Mouse (Mus musculus) thymus, postnatal 14 days (tissue): ENCODE measurements around the gene Atp2a2.

Experiments
- DNase-seq: peaks from one replicate; pipeline ENCODE4 v3.0.0; 2021

Gene Atp2a2

GRCm38 (mm10) chr5:122519043-122519660 is 17.1 kb upstream of the Atp2a2 start:
- no peak for DNase-seq

GRCm38 (mm10) chr5:122518247-122518646 is 16.2 kb upstream of the Atp2a2 start:
- DNase-seq: no peak

- no peak for DNase-seq
Observed at GRCm38 (mm10) chr5:122516901-122517300, 14.9 kb upstream of the Atp2a2 start.

GRCm38 (mm10) chr5:122516029-122516730 is 14.2 kb upstream of the Atp2a2 start:
- DNase-seq: peak; percentile 23

- no peak for DNase-seq
Observed at GRCm38 (mm10) chr5:122514127-122514521, 12.1 kb upstream of the Atp2a2 start.

GRCm38 (mm10) chr5:122513421-122514126 is 11.5 kb upstream of the Atp2a2 start:
- no peak for DNase-seq

GRCm38 (mm10) chr5:122512011-122512410 is 10.0 kb upstream of the Atp2a2 start:
- DNase-seq: no peak

- DNase-seq: peak; percentile 25
Observed at GRCm38 (mm10) chr5:122511405-122511804, 9.4 kb upstream of the Atp2a2 start.

- DNase-seq: no peak
Observed at GRCm38 (mm10) chr5:122510651-122511157, 8.7 kb upstream of the Atp2a2 start.

- DNase-seq: no peak
Observed at GRCm38 (mm10) chr5:122509608-122510007, 7.6 kb upstream of the Atp2a2 start.

GRCm38 (mm10) chr5:122508861-122509306 is 6.9 kb upstream of the Atp2a2 start:
- no peak for DNase-seq

- DNase-seq: no peak
Observed at GRCm38 (mm10) chr5:122507396-122507795, 5.4 kb upstream of the Atp2a2 start.

GRCm38 (mm10) chr5:122506462-122506861 is 4.4 kb upstream of the Atp2a2 start:
- DNase-seq: no peak

GRCm38 (mm10) chr5:122505554-122505953 is 3.5 kb upstream of the Atp2a2 start:
- DNase-seq: no peak

GRCm38 (mm10) chr5:122503760-122504119 is 1.7 kb upstream of the Atp2a2 start:
- DNase-seq: no peak

GRCm38 (mm10) chr5:122503015-122503759 is 1.2 kb upstream of the Atp2a2 start:
- no peak for DNase-seq

GRCm38 (mm10) chr5:122501101-122502076 is 636 bp downstream of the Atp2a2 start:
- no peak for DNase-seq

GRCm38 (mm10) chr5:122500563-122500962 is 1.5 kb downstream of the Atp2a2 start:
- DNase-seq: no peak

- DNase-seq: no peak
Observed at GRCm38 (mm10) chr5:122500141-122500540, 1.9 kb downstream of the Atp2a2 start.

GRCm38 (mm10) chr5:122498046-122498445 is 4.0 kb downstream of the Atp2a2 start:
- no peak for DNase-seq

- no peak for DNase-seq
Observed at GRCm38 (mm10) chr5:122496990-122497389, 5.0 kb downstream of the Atp2a2 start.

- DNase-seq: no peak
Observed at GRCm38 (mm10) chr5:122494449-122494848, 7.6 kb downstream of the Atp2a2 start.
